Mouse (Mus musculus) gastrocnemius, postnatal 4 days (tissue): Measurements from ENCODE around the gene Lrrn4cl. TPM values are rescaled to one million over a fixed set of nuclear protein-coding genes. Genes with fewer than 3 reads are reported as not detected.
"Not testable (repeated sequence)": the region's sequence is repeated elsewhere in the genome, so short reads cannot be mapped to it uniquely, and the experiment has no call there.

Experiments
- DNase-seq, 2 experiments: peaks; one replicate each; pipeline ENCODE4 v3.0.0; 2021 to 2022; ENCODE audit warnings: low spot score in 2 of 2, mixed read lengths in 2 of 2
- total RNA-seq, 2 experiments: library from RNA; stranded (reverse); gene quantifications; 2 replicates each; pipeline ENCODE4 v1.2.3; 2021

The Lrrn4cl gene
- total RNA-seq, 2 experiments from 2014 or later = 18.7 to 22.9 TPM

DNA sequence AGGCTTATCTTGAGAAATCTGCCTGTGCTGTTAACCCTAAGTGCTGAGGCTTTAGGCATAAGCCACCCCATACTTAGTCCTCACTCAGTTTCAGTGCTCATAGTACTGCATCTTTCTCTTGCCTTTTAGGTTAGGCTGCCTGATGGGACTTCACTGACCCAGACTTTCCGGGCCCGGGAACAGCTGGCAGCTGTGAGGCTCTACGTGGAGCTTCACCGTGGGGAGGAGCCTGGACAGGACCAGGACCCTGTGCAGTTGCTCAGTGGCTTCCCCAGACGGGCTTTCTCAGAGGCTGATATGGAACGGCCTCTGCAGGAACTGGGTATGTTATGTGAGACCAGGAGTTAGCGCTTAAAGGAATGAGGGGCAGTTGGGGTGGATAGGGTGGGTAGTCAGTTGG is 24.5 kb downstream of the Lrrn4cl start:
- DNase-seq = no peak

DNA sequence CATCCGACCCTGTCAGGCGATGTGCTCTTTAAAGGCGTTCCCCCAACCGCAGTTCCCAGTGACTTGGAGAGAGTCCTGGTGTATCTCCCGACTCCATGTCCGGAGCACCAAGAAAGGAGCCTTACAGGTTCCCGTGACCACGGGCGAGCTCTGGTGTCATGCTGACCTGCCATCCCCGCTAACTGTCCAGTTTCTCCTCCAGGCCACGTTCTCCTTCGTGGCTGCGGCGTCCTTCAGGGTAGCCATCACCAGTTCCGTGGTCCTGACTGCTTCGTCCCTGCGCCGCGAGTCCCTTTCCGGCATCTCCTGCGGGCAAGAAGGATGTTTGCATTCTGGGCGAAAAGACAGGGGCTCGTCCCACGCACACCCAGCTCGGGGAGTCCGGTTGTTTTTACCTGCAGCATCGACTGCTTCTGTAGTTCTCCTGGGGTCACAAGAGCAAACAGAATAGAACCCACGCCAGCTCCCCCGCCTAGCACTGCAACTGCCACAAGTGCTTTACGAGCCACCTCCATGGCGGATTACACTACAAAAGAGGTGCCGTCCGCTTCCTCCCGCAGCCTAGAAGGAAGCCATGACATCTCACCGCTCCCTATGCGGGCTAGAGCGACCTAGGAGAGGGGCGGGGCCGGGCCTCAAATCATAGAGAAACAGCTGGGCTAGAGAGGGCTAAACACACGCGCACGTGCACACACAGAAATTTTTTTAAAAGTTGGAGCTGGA is 29.9 kb downstream of the Lrrn4cl start, which contains the start of gene Uqcc3:
TSS of gene Uqcc3 (minus strand) at position 613 of the 723 bp plus-strand sequence.
- DNase-seq = peak; percentile 80 to 89

DNA sequence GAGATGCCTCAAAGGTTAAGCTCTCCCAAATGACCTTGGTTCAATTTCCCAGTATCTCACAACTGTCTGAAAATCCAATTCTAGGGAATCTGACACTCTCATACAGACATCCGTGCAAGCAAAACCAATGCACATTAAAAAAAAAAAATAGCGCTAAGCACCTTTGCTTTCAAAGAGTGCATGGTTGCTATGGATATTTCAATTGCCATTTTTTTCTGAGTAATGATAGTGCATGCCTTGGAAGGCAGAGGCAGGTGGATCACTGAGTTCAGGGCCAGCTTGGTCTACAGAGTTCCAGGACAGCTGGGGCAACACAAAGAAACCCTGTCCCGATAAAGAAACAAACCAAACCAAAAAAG is 30.4 kb downstream of the Lrrn4cl start:
- DNase-seq = no peak

DNA sequence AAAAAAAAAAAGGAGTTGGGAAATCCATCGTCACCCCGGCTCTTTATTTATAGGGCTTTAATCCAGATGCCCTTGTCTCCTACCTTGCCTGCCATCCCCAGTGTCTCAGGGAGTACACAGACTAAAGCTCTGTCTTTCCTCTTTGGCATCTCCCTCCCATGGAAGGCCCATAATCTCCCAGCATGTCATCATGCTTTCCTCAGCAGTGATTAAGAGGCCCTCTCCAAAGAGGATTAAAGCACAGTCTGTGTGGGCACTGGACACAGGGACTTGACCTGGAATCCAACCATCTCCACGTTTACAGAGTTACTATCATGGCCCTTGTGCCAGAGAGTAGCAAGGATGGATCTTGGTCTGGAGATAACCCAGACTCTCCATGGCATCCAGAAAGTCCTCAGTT is 33.0 kb downstream of the Lrrn4cl start, which contains the start of the genes Lbhd1 and Gm49403:
TSS of gene Lbhd1 (plus strand) at position 117 of the 400 bp plus-strand sequence.
TSS of gene Gm49403 (plus strand) at position 315 of the 400 bp plus-strand sequence.
- no peak for DNase-seq

DNA sequence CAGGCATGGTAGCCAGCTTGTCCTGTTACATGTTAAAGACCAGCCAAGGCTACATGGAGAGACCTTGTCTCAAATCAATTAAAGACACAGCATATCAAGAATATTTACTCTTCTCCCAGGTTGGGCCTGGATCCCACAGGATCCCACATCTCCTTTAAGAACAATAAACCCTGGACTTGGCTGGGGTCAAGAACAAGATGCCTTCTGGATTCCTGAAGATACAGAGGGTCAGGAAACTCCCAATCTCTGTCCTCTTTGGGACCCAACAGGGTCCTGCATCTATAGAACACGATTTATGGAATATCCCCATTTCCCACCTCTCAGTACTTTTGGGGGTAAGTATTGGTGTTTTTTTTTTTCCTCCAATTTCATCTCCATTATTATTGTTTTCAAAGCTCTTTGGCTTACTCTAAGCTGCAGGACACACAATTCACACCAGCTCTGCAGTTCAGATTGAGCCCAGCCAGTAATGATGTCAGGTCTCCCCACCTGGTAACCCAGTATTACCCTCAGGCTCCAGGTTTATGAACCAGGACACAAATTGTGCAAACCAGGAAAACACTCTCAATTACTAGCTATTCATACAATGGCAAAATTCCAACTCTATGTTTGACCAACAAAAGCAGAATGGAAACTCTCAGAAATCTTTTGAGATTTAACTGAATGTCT is 36.5 kb downstream of the Lrrn4cl start:
- no peak for DNase-seq

DNA sequence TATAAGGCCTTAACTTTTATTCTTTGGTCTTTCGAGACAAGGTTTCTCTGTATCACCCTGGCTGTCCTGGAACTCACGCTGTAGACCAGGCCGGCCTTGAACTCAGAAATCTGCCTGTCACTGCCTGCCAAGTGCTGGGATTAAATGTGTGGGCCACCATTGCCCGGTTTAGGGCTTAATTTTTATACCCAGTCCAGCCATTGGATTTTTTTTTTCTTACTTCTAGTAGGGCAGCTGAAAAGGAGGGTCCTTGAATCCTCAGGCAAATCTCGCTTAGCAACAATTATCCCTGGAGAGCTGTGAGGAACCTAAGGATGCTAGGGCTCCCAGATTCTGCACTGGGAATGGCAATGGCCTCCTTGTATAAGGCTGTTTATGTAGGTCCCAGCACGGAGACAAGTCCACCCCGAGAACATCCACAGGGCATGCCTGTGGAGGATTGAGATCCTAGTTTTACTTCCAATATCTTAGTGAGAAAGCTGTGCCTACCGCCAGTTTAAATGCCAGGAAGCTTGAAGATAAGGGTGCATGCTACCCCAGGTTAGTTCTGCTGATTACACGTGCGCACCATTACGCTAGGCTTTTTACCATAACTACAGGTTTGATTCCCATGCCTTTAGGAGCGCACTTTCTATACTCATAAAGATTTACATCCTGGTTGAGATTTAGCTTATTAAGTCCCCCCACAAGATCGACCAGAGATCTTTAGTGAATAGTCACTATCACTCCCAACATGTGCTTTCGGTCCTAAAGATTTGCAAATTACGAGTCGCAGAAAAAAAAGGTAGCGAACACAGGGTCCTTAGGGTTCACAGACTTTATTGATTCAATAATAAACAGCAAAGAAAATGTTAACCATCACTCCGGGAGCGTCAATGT is 37.3 kb downstream of the Lrrn4cl start:
- no peak for DNase-seq

DNA sequence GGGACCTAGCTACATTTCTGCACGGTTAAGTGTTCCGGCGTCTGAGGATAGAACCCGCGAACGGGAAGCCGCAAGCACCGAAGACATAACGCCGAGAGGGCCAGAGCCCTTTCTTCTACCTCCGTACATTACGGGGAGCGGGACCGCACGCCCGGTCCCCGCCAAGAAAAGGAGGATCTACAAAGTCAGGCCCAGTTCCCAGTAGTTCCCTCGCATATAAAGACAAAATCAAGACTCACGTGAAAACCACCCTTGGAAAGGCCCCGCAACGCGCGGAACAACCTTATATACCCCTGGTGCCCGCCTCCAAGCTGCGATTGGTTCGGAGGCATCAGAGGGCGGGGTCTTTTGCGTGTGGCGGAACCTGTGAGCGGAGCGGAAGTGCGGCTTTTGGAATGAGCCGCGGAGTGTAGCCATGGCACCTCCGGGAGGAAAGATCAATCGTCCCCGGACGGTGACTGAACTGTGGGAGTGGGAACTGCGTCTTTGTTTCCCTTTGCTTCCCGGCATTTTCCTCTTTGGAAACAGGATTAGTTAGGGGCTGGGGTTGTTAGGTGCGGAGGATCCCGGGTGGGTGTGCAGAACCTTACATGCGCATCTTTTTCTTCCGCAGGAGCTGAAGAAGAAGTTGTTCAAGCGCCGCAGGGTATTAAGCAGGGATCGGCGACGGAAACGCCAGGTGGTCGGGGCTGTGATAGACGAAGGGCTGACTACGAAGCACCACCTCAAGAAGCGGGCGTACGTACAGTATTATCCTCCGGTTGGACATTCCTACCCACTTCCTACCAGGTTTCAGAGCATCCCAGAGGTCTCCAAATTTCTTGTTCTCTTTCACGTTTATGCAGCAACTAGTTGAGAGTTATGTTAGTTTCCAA is 38.2 kb downstream of the Lrrn4cl start, which contains the start of the genes 1810009A15Rik and Gm49416:
TSS of gene 1810009A15Rik (plus strand) at position 343 of the 875 bp plus-strand sequence.
TSS of gene Gm49416 (plus strand) at position 416 of the 875 bp plus-strand sequence.
- DNase-seq = peak; percentile 90 to 97

DNA sequence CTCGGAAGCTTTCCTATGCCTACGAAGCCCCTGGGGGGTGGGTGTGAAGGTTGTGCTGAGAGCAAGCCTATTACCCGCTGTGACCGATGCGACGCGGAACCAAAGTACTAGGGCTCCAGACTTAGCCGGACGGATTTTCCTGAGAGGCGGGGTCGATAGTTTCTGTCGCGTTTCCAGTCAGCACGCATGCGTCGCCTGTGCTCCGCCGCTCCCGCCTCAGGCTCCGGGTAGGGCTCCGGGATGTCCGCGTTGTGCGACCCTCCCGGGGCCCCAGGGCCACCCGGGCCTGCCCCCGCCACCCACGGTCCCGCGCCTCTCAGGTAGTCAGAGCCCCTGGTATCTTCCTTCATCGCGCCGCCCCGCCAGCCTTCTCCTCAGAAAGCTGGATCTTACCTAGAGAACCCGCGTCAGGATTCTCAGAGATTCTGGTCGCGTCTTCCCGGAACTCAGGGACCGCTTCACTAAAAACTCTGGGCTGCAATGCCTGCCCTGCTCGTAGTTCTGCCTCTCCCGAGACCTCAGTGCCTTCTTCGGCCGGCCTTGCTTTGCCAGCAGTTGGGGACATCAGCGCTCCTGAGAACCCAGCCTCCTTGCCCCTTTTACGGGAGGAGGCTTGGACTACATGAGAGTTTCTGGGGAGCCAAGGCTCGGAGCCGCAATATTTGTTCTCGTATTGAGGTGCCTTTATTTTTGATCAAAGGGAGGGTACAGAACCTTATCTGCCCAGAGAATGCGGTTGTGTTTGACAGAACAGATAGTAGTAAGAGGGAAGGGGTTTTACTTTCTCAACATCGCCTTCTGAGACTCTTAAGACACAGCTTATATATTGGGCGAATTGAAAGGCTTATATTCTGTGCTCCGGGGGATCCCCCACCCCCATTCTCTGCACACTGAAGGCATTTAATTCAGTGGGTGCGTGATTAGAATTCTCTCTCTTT is 42.5 kb downstream of the Lrrn4cl start, which contains the start of gene Ints5:
TSS of gene Ints5 (plus strand) at position 177 of the 938 bp plus-strand sequence.
- peak; percentile 70 to 84 for DNase-seq

DNA sequence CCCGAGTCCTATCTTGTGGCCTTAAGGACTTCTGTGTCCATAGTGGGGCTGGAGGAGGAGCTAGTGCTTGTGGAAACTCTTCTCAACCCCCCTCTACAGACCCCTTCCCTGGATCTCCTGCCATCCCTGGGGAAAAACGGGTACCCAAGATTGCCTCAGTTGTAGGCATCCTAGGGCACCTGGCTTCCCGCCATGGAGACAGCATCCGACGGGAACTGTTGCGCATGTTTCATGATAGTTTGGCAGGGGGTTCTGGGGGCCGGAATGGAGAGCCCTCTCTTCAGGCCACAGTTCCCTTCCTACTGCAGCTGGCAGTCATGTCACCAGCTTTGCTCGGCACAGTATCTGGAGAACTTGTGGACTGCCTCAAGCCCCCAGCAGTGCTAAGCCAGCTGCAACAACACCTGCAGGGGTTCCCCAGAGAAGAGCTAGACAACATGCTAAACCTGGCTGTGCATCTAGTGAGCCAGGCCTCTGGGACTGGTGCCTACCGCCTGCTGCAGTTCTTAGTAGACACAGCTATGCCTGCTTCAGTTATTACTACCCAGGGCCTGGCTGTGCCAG is 44.9 kb downstream of the Lrrn4cl start:
- no peak for DNase-seq

DNA sequence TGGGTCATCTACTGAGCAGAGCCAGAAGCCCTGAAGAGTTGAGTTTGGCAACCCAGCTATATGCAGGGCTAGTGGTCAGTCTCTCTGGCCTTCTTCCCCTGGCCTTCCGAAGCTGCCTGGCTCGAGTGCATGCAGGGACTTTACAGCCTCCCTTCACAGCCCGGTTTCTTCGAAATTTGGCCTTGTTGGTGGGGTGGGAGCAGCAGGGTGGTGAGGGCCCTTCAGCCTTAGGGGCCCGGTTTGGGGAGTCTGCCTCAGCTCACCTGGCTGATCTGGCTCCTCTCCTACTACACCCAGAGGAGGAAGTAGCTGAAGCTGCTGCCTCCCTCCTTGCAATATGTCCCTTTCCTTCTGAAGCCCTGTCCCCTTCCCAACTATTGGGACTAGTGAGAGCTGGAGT is 45.7 kb downstream of the Lrrn4cl start:
- DNase-seq = not testable (repeated sequence)

DNA sequence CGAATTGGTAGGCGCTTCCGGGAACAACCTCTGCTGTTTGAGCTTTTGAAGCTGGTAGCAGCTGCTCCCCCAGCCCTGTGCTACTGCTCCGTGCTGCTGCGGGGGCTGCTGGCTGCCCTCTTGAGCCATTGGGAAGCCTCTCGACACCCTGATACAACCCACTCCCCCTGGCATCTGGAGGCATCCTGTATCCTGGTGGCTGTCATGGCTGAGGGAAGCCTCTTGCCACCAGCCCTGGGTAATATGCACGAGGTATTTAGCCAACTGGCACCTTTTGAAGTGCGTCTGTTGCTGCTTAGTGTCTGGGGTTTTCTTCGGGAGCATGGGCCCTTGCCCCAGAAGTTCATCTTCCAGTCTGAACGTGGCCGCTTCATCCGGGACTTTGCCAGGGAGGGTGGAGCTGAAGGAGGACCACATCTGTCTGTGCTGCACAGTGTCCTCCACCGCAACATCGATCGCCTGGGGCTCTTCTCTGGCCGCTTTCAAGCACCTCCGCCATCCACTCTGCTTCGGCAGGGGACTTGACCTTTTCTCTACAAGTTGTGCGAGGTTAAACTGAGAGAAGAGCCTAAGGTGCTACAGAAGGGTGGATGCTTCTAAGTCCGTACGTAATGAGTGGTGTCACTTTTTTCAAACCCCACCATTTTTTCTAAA is 46.8 kb downstream of the Lrrn4cl start:
- DNase-seq = peak in 1 of 2 experiments; percentile 68

DNA sequence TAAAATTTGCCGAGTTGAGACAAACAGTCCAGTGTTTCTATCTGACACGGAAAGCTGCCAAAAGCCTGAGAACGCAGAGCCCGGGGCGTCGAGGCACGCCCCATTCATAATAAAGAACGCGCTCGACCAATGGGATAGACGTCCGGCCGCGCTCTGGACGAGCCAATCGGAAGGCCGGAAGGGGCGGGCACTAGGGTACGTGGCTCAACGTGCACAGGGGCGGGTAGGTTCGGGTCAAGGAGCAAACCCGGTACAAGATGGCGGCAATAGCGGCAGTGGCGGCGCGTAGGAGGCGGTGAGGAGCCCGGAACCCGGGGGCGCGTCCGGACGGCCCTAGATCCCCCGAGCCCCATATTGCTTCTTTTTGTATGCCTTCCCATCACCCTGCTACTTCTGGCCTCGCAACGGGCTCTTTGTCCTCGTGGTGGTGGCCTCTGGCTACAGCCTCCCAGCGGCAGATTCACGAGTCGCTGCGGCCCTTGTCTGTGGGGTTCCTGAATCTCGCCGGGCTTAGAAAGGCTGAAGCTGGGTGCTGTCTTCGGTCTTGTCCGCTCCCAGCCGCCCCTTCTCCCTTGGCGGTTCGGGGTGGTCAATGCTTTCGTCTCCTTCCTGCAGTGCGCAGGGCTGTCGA is 47.4 kb downstream of the Lrrn4cl start, which contains the start of gene Ganab:
TSS of gene Ganab (plus strand) at position 207 of the 631 bp plus-strand sequence.
- DNase-seq = peak; percentile 88 to 95

DNA sequence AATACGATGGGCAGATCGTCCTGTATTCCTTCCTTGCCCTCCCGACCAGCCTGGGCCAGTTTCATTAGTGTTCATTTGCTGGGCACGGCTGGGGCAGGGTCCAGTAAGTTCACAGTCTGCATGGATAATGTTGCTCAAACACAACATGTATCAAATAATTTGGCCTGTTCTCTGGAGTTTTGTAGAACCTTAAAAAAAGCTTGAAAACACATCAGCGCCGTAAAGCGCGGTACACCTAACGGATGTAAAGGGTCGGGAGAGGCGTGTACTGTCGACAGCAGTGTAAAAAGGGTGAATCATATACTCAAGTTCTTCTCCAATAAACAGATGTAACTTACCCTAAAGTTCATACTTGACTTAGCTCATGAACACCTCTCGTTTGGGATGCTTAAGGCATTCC is 48.0 kb downstream of the Lrrn4cl start:
- no peak for DNase-seq

DNA sequence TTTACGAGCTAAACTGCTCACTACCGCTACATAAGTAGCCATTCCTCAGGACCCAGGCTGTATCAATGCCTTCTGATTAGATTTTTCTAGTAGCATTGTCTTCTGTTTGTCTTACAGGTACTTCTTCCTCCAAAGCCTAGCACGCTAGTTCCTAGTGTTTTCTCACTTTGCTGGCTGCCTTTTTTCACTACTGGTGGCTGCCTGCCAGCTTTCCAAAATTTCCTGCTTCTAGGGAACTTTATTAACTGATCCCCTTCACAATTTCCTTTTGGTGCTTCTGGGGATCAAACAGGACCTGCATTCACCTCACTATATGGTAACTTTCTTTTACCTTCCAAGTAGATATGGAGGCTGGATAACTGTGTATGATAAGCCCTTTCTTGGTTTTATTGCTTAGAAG is 48.5 kb downstream of the Lrrn4cl start:
- no peak for DNase-seq

DNA sequence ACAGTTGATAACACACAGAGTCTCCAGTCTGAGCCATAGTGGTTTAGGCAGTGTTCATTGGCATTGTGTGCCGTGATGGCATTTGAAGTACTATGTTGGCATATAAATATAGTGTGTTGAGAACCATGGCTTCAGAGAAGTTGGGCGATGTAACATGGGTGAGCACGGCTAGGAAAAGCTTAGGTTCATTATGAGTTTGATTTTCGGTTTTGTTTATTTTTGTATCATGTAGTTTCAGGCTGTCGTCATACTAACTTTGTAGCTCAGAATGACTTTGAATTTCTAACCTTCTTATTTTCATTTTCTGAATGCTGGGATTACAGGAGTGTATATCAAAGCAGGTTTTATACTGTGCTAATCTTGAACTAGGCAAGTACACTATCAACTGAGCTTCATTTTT is 52.8 kb downstream of the Lrrn4cl start:
- no peak for DNase-seq
